In the genomic region with DNA sequence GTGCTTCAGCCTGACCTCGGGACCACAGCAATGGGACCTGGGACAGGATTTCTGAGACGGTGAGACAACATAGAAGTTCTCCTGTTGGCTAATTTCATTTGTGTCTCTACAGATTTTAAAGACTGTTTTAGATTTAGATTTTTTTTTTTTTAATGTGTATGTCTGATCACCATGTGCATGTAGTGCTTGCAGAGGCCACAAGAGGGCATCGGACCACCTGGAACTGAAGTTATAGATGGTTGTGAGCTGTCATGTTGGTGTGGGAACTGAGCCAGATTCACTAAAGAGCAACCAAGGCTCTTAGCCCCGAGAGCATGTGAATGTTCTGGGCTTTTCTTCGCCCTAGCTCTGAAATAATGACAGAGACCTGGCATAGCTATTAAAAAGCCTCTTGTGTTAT, we compare ENCODE assay signal across 8 mouse cellular contexts. TPM values are rescaled to one million over a fixed set of nuclear protein-coding genes. Genes with fewer than 3 reads are reported as not detected.
A peak's percentile ranks its signal among the peaks of the same experiment; 100 is the strongest.
DNase-seq lines count a peak whose midpoint lies in the region; ATAC-seq lines count a peak whose summit lies in the region.
"Had no signal": no experiment of that assay in that cellular context is flagged by ENCODE, and none has a peak within 500 bp of the region (broad histone marks: within the 10 kb centered on the region; RNA-seq: fewer than 3 reads in every experiment).

No protein-coding gene starts in this region.

- H3K4me2 ChIP-seq in kidney, embryonic 14.5 days (replicated peaks; ENCODE audit: low read depth, low read length): no peak overlapping the region
- H3K4me2 ChIP-seq: lung, embryonic 15.5 days had no signal

- H3K27me3 ChIP-seq in kidney, embryonic 14.5 days (ENCODE audit: control insufficient read depth, insufficient read depth, low read length): no peaks in the 10 kb centered on the region
- H3K27me3 ChIP-seq: lung, embryonic 15.5 days had no signal

- ATAC-seq in kidney, embryonic 14.5 days (ENCODE audit: low FRiP score, low TSS enrichment): no peak

- DNase-seq in kidney, adult 18-20 months: peak; percentile 74
- peak; percentile 83 for DNase-seq in CD4-positive helper T cell, adult 2 months (ENCODE audit: low read depth, low spot score)
- peak; percentile 71 for DNase-seq in ES-CJ7 (ENCODE audit: low read depth, low spot score)
- DNase-seq in embryo, embryonic 11 days: peak; percentile 59
- DNase-seq in lung, postnatal 4 days: peak; percentile 55 to 76
- peak; percentile 70 to 74 for DNase-seq in thymus, postnatal 36 days

- no peak overlapping the region for H3K9ac ChIP-seq in kidney, embryonic 14.5 days (ENCODE audit: low read depth, low read length)
- H3K9ac ChIP-seq: lung, embryonic 15.5 days had no signal

- H3K4me1 ChIP-seq in kidney, embryonic 14.5 days (ENCODE audit: control insufficient read depth, insufficient read depth, low read length): no peaks in the 10 kb centered on the region

- 53% methylated on average over 5 of the region's 5 CpGs for WGBS in kidney, embryonic 14.5 days

- H3K4me3 ChIP-seq in kidney, embryonic 14.5 days (ENCODE audit: low read length): no peak overlapping the region
- H3K4me3 ChIP-seq: lung, embryonic 15.5 days had no signal

- H3K9me3 ChIP-seq in kidney, embryonic 14.5 days (ENCODE audit: control insufficient read depth, low read length): no peaks in the 10 kb centered on the region
- H3K9me3 ChIP-seq: lung, embryonic 15.5 days had no signal

- H3K27ac ChIP-seq in kidney, embryonic 14.5 days (ENCODE audit: low read depth, low read length): no peak overlapping the region
- H3K27ac ChIP-seq: lung, embryonic 15.5 days had no signal

- H3K36me3 ChIP-seq in kidney, embryonic 14.5 days (ENCODE audit: control insufficient read depth, insufficient read depth, low read length): no peaks in the 10 kb centered on the region
- H3K36me3 ChIP-seq: lung, embryonic 15.5 days had no signal

RNA-seq across cellular contexts. Expression of a gene that starts 8.1 kb away (rescaled TPM):
- 7.7 and 8.3 TPM in 2 replicates for polyA plus RNA-seq in kidney, embryonic 14.5 days (2014; fragmentation: Nextera tagmentation; extraction: Ambion mirVana)

RNA-seq across cellular contexts. Expression of a gene that starts 9.0 kb away (rescaled TPM):
- polyA plus RNA-seq in kidney, embryonic 14.5 days (2014; fragmentation: Nextera tagmentation; extraction: Ambion mirVana): 37.9 and 52.8 TPM in 2 replicates

RNA-seq across cellular contexts. Expression of a gene that starts 19.4 kb away (rescaled TPM):
- 5.6 and 6.1 TPM in 2 replicates for polyA plus RNA-seq in kidney, embryonic 14.5 days (2014; fragmentation: Nextera tagmentation; extraction: Ambion mirVana)

RNA-seq across cellular contexts. Expression of a gene that starts 48.8 kb away (rescaled TPM):
- polyA plus RNA-seq in kidney, embryonic 14.5 days (2014; fragmentation: Nextera tagmentation; extraction: Ambion mirVana): 212 and 283 TPM in 2 replicates
